Mouse (Mus musculus) liver, embryonic 12.5 days (tissue): ENCODE data around the gene Zdhhc4. TPM values are rescaled to one million over a fixed set of nuclear protein-coding genes. Genes with fewer than 3 reads are reported as not detected.

Experiments used
- ATAC-seq: fragments of 200-750 bp; cut with Nextera tagmentation; 2 replicates; pipeline ENCODE4 v1.8.0; 2017; ENCODE audit warnings: moderate number of reproducible peaks, mild to moderate bottlenecking, moderate library complexity
- H3K27ac ChIP-seq: fragments of 300-500 bp; sonication (generic); 2 replicates; pipeline ENCODE4 v1.5.1; 2016; ENCODE audit warnings: mild to moderate bottlenecking
- H3K27me3 ChIP-seq: fragments of 300-500 bp; sonication (generic); replicated peaks from 2 replicates; pipeline ENCODE4 v1.6.1; 2016; ENCODE audit warnings: mild to moderate bottlenecking, moderate library complexity
- H3K36me3 ChIP-seq: fragments of 300-500 bp; sonication (generic); 2 replicates; pipeline ENCODE4 v1.6.1; 2016; ENCODE audit warnings: mild to moderate bottlenecking, moderate library complexity
- H3K4me1 ChIP-seq: fragments of 300-500 bp; sonication (generic); 2 replicates; pipeline ENCODE4 v1.6.1; 2016
- H3K4me2 ChIP-seq: fragments of 300-500 bp; sonication (generic); 2 replicates; pipeline ENCODE4 v1.6.1; 2016; ENCODE audit warnings: mild to moderate bottlenecking, moderate library complexity
- H3K4me3 ChIP-seq: fragments of 300-500 bp; sonication (generic); 2 replicates; pipeline ENCODE4 v1.5.1; 2016; ENCODE audit warnings: mild to moderate bottlenecking, moderate library complexity
- H3K9ac ChIP-seq: fragments of 300-500 bp; sonication (generic); 2 replicates; pipeline ENCODE4 v1.6.1; 2016; ENCODE audit warnings: mild to moderate bottlenecking, moderate library complexity
- H3K9me3 ChIP-seq: fragments of 300-500 bp; sonication (generic); replicated peaks from 2 replicates; pipeline ENCODE4 v1.6.1; 2016; ENCODE audit warnings: mild to moderate bottlenecking, moderate library complexity
- WGBS: fragments of 180-500 bp; shearing (Covaris S2); methylation state at CpG from one replicate; pipeline ENCODE4 v1.1.7; 2016; ENCODE audit not compliant: insufficient replicate concordance; 5-methylcytosine and 5-hydroxymethylcytosine counted together
- polyA plus RNA-seq: library from polyadenylated mRNA; unstranded; fragments of >200 nt; fragmentation: Nextera tagmentation; extraction: Ambion mirVana; gene quantifications from 2 replicates; pipeline ENCODE4 v1.2.1, GENCODE M21; 2016

Zdhhc4 gene
- 41.9 and 42.9 TPM in 2 replicates for polyA plus RNA-seq

- ATAC-seq: peak; percentile 77
- Histone ChIP-seq H3K9ac (peak within 1 kb of the TSS; percentile 90), H3K36me3 (peaks cover 35% of the 10 kb centered on the region), H3K4me2 (peak within 1 kb of the TSS; percentile 81), H3K9me3 (no peaks in the 10 kb centered on the region), H3K4me1 (peaks cover 24% of the 10 kb centered on the region), H3K27ac (peak within 1 kb of the TSS; percentile 66), H3K4me3 (peak within 1 kb of the TSS; percentile 91), H3K27me3 (no peaks in the 10 kb centered on the region)
- under 1% methylated on average over 57 of the region's 57 CpGs for WGBS
Measured at GRCm38 (mm10) chr5:143328690-143329495, at the start of gene Zdhhc4. Gene Zdhhc4 (minus strand): TSS chr5:143329256.

GRCm38 (mm10) chr5:143376156-143376555 lies 47.1 kb upstream of the Zdhhc4 start:
- 77% methylated on average over 4 of the region's 4 CpGs for WGBS

GRCm38 (mm10) chr5:143375242-143375641 lies 46.2 kb upstream of the Zdhhc4 start:
- WGBS: 8% methylated on average over 21 of the region's 21 CpGs
- ATAC-seq: 0 out of 2 replicates have a peak, but pooled peaks have one; percentile 24
- no peaks in the 10 kb centered on the region for H3K36me3 ChIP-seq
- H3K4me3 ChIP-seq: 0 out of 2 replicates have a peak overlapping the region, but pooled peaks have one; percentile 12
- H3K27ac ChIP-seq: no peak overlapping the region
- peak overlapping the region; percentile 46 for H3K4me2 ChIP-seq
- H3K9me3 ChIP-seq: peaks cover 4% of the 10 kb centered on the region; the same call in 1 of the 2 replicates
- peaks cover 64% of the 10 kb centered on the region for H3K27me3 ChIP-seq
- H3K4me1 ChIP-seq: no peaks in the 10 kb centered on the region
- H3K9ac ChIP-seq: no peak overlapping the region

More at GRCm38 (mm10) chr5:143376156-143376555, 47.1 kb upstream of the Zdhhc4 start:
- no peak overlapping the region for H3K9ac ChIP-seq
- H3K4me3 ChIP-seq: no peak overlapping the region
- peaks cover 55% of the 10 kb centered on the region for H3K27me3 ChIP-seq
- peaks cover 4% of the 10 kb centered on the region; the same call in 1 of the 2 replicates for H3K9me3 ChIP-seq
- H3K27ac ChIP-seq: no peak overlapping the region
- H3K4me1 ChIP-seq: no peaks in the 10 kb centered on the region
- no peak for ATAC-seq
- no peaks in the 10 kb centered on the region for H3K36me3 ChIP-seq
- no peak overlapping the region for H3K4me2 ChIP-seq

- no peak for ATAC-seq
- Histone ChIP-seq H3K4me3 (peak overlapping the region; percentile 25), H3K27ac (no peak overlapping the region), H3K27me3 (peaks cover 88% of the 10 kb centered on the region), H3K36me3 (no peaks in the 10 kb centered on the region), H3K9ac (no peak overlapping the region), H3K4me1 (peaks cover 6% of the 10 kb centered on the region), H3K9me3 (peaks cover 4% of the 10 kb centered on the region; the same call in 1 of the 2 replicates), H3K4me2 (peak overlapping the region; percentile 52)
- WGBS: 4% methylated on average over 35 of the region's 35 CpGs
Measured at GRCm38 (mm10) chr5:143372818-143373217, 43.8 kb upstream of the Zdhhc4 start.

- H3K4me2 ChIP-seq: no peak overlapping the region
- no peak for ATAC-seq
- H3K9ac ChIP-seq: no peak overlapping the region
- H3K36me3 ChIP-seq: no peaks in the 10 kb centered on the region
- H3K4me1 ChIP-seq: peaks cover 10% of the 10 kb centered on the region
- H3K27ac ChIP-seq: no peak overlapping the region
- 56% methylated on average over 4 of the region's 4 CpGs for WGBS
- peaks cover under 1% of the 10 kb centered on the region; the same call in 1 of the 2 replicates for H3K9me3 ChIP-seq
- no peak overlapping the region for H3K4me3 ChIP-seq
- H3K27me3 ChIP-seq: peaks cover 92% of the 10 kb centered on the region
Measured at GRCm38 (mm10) chr5:143371146-143371510, 42.1 kb upstream of the Zdhhc4 start.

GRCm38 (mm10) chr5:143370416-143371145 lies 41.5 kb upstream of the Zdhhc4 start:
- H3K4me3 ChIP-seq: no peak overlapping the region
- peaks cover 94% of the 10 kb centered on the region for H3K27me3 ChIP-seq
- H3K4me2 ChIP-seq: no peak overlapping the region
- H3K9ac ChIP-seq: no peak overlapping the region
- no peak overlapping the region for H3K27ac ChIP-seq
- H3K4me1 ChIP-seq: peaks cover 11% of the 10 kb centered on the region
- H3K9me3 ChIP-seq: no peaks in the 10 kb centered on the region
- no peak for ATAC-seq
- 28% methylated on average over 17 of the region's 17 CpGs for WGBS
- no peaks in the 10 kb centered on the region for H3K36me3 ChIP-seq

- H3K4me3 ChIP-seq: peak overlapping the region; percentile 25; the same call in 1 of the 2 replicates
- no peaks in the 10 kb centered on the region for H3K9me3 ChIP-seq
- H3K27me3 ChIP-seq: peaks cover 94% of the 10 kb centered on the region
- no peaks in the 10 kb centered on the region for H3K36me3 ChIP-seq
- peaks cover 12% of the 10 kb centered on the region for H3K4me1 ChIP-seq
- no peak overlapping the region for H3K9ac ChIP-seq
- H3K27ac ChIP-seq: no peak overlapping the region
- ATAC-seq: no peak
- WGBS: 3% methylated on average over 35 of the region's 36 CpGs
- H3K4me2 ChIP-seq: peak overlapping the region; percentile 43
Measured at GRCm38 (mm10) chr5:143369611-143370255, 40.7 kb upstream of the Zdhhc4 start.

- peaks cover 20% of the 10 kb centered on the region for H3K4me1 ChIP-seq
- H3K27me3 ChIP-seq: peaks cover 94% of the 10 kb centered on the region
- no peak for ATAC-seq
- no peak overlapping the region for H3K27ac ChIP-seq
- H3K9ac ChIP-seq: no peak overlapping the region
- no peak overlapping the region for H3K4me2 ChIP-seq
- WGBS: 63% methylated on average over 3 of the region's 3 CpGs
- H3K36me3 ChIP-seq: no peaks in the 10 kb centered on the region
- no peak overlapping the region for H3K4me3 ChIP-seq
- H3K9me3 ChIP-seq: no peaks in the 10 kb centered on the region
Measured at GRCm38 (mm10) chr5:143367931-143368330, 38.9 kb upstream of the Zdhhc4 start.

- Histone ChIP-seq H3K36me3 (no peaks in the 10 kb centered on the region), H3K27me3 (peaks cover 92% of the 10 kb centered on the region), H3K4me2 (peak overlapping the region; percentile 62), H3K27ac (no peak overlapping the region), H3K4me1 (peaks cover 13% of the 10 kb centered on the region; the same call in 1 of the 2 replicates), H3K4me3 (peak overlapping the region; percentile 40), H3K9ac (0 out of 2 replicates have a peak overlapping the region, but pooled peaks have one; percentile 14), H3K9me3 (no peaks in the 10 kb centered on the region)
- 3% methylated on average over 46 of the region's 47 CpGs for WGBS
- ATAC-seq: 0 out of 2 replicates have a peak, but pooled peaks have one; percentile 32
Measured at GRCm38 (mm10) chr5:143363678-143364615, 34.9 kb upstream of the Zdhhc4 start.

- ATAC-seq: no peak
- WGBS: 54% methylated on average over 7 of the region's 7 CpGs
- no peaks in the 10 kb centered on the region for H3K9me3 ChIP-seq
- H3K36me3 ChIP-seq: no peaks in the 10 kb centered on the region
- H3K27ac ChIP-seq: no peak overlapping the region
- peaks cover 98% of the 10 kb centered on the region for H3K27me3 ChIP-seq
- no peak overlapping the region for H3K4me2 ChIP-seq
- H3K4me1 ChIP-seq: peaks cover 17% of the 10 kb centered on the region; the same call in 1 of the 2 replicates
- H3K9ac ChIP-seq: no peak overlapping the region
- no peak overlapping the region for H3K4me3 ChIP-seq
Measured at GRCm38 (mm10) chr5:143361428-143361827, 32.4 kb upstream of the Zdhhc4 start.

- H3K4me1 ChIP-seq: peaks cover 13% of the 10 kb centered on the region; the same call in 1 of the 2 replicates
- no peak for ATAC-seq
- H3K9me3 ChIP-seq: no peaks in the 10 kb centered on the region
- H3K36me3 ChIP-seq: no peaks in the 10 kb centered on the region
- H3K4me2 ChIP-seq: no peak overlapping the region
- H3K4me3 ChIP-seq: no peak overlapping the region
- peaks cover 96% of the 10 kb centered on the region for H3K27me3 ChIP-seq
- no peak overlapping the region for H3K27ac ChIP-seq
- H3K9ac ChIP-seq: no peak overlapping the region
- 34% methylated on average over 5 of the region's 5 CpGs for WGBS
Measured at GRCm38 (mm10) chr5:143360000-143360399, 30.9 kb upstream of the Zdhhc4 start.
